Mouse (Mus musculus) CH12.LX (cell line): ENCODE measurements around the gene Ccdc134.

Experiments
- CTCF ChIP-seq, 2 experiments: IDR thresholded peaks in 1 of 2; conservative IDR thresholded peaks in 1 of 2; 2 replicates each; pipeline ENCODE4 v1.5.1; 2011 to 2012; ENCODE audit warnings: low read depth in 2 of 2, low read length in 2 of 2, improper control_type of control experiment in 1 of 2, inconsistent platforms in 1 of 2, mild to moderate bottlenecking in 1 of 2, moderate library complexity in 1 of 2
- EP300 ChIP-seq: IDR thresholded peaks from 2 replicates; pipeline ENCODE4 v1.6.1; 2011; ENCODE audit warnings: low read length, improper control_type of control experiment
- HCFC1 ChIP-seq: IDR thresholded peaks from 2 replicates; pipeline ENCODE4 v1.6.1; 2012; ENCODE audit warnings: low read depth, mild to moderate bottlenecking, inconsistent platforms, low read length, improper control_type of control experiment
- MAFK ChIP-seq: IDR thresholded peaks from 2 replicates; pipeline ENCODE4 v1.6.1; 2011; ENCODE audit warnings: low read length, improper control_type of control experiment; ENCODE audit not compliant: insufficient replicate concordance
- MAX ChIP-seq: IDR thresholded peaks from 2 replicates; pipeline ENCODE4 v1.6.1; 2011; ENCODE audit warnings: low read length, improper control_type of control experiment
- MEF2A ChIP-seq: IDR thresholded peaks from 2 replicates; pipeline ENCODE4 v1.6.1; 2014; ENCODE audit warnings: low read depth, mild to moderate bottlenecking, inconsistent platforms, low read length, improper control_type of control experiment, borderline replicate concordance
- MXI1 ChIP-seq: IDR thresholded peaks from 2 replicates; pipeline ENCODE4 v1.6.1; 2011; ENCODE audit warnings: mild to moderate bottlenecking, low read depth, low read length, improper control_type of control experiment
- MYC ChIP-seq: IDR thresholded peaks from 2 replicates; pipeline ENCODE4 v1.6.1; 2011; ENCODE audit warnings: low read depth, mild to moderate bottlenecking, improper control_type of control experiment, low read length
- POLR2A ChIP-seq: IDR thresholded peaks from 2 replicates; pipeline ENCODE4 v1.6.1; 2011; ENCODE audit warnings: low read depth, mild to moderate bottlenecking, improper control_type of control experiment, low read length
- RCOR1 ChIP-seq: conservative IDR thresholded peaks from 2 replicates; pipeline ENCODE4 v1.6.1; 2012; ENCODE audit warnings: low read depth, mild to moderate bottlenecking, inconsistent platforms, low read length, improper control_type of control experiment
- USF2 ChIP-seq: conservative IDR thresholded peaks from 2 replicates; pipeline ENCODE4 v1.6.1; 2011; ENCODE audit warnings: low read depth, low read length, improper control_type of control experiment

- TF ChIP-seq POLR2A (no peak), USF2 (no peak), CTCF (conservative IDR thresholded peaks at IDR 0.05 in 1 of 2, IDR thresholded peaks at IDR 0.05 in 1 of 2; ENCODE audit: low read depth in 2 of 2, low read length in 2 of 2) (peak; percentile 84 to 86), HCFC1 (no peak), MEF2A (no peak), MAFK (no peak), MAX (peak; percentile 43; the same call in 1 of the 2 replicates), MYC (peak; percentile 87), MXI1 (no peak), RCOR1 (no peak), EP300 (no peak)
Measured at GRCm38 (mm10) chr15:82138565-82138964, 10.8 kb downstream of the Ccdc134 start.
